Mouse (Mus musculus) E14TG2a.4 (cell line): Measurements from ENCODE around the gene Dpagt1.
A peak's percentile ranks its signal among the peaks of the same experiment; 100 is the strongest.

Experiments
- CTCF ChIP-seq: conservative IDR thresholded peaks from 2 replicates; pipeline ENCODE4 v1.5.1; 2014; ENCODE audit warnings: low read length
- NANOG ChIP-seq: IDR thresholded peaks from 2 replicates; pipeline ENCODE4 v1.6.1; 2014; ENCODE audit warnings: borderline replicate concordance, low read length, mixed read lengths
- POU5F1 ChIP-seq: IDR thresholded peaks from 2 replicates; pipeline ENCODE4 v1.6.1; 2014; ENCODE audit warnings: low read length, borderline replicate concordance

GRCm38 (mm10) chr9:44311136-44312134 lies 14.4 kb upstream of the Dpagt1 start:
- TF ChIP-seq CTCF (no peak), NANOG (peak; percentile 86), POU5F1 (no peak)
